Mouse (Mus musculus) cerebellum, adult 11-12 months (tissue): ENCODE measurements at regions not wholly inside any gene's neighbourhood (a gene's known extent, or its start where the extent isn't known, plus 50 kb on each side); places are given as distances from the start of the nearest gene placed in this dataset.

Experiments
- DNase-seq: peaks from one replicate; pipeline ENCODE4 v3.0.0; 2022

DNA sequence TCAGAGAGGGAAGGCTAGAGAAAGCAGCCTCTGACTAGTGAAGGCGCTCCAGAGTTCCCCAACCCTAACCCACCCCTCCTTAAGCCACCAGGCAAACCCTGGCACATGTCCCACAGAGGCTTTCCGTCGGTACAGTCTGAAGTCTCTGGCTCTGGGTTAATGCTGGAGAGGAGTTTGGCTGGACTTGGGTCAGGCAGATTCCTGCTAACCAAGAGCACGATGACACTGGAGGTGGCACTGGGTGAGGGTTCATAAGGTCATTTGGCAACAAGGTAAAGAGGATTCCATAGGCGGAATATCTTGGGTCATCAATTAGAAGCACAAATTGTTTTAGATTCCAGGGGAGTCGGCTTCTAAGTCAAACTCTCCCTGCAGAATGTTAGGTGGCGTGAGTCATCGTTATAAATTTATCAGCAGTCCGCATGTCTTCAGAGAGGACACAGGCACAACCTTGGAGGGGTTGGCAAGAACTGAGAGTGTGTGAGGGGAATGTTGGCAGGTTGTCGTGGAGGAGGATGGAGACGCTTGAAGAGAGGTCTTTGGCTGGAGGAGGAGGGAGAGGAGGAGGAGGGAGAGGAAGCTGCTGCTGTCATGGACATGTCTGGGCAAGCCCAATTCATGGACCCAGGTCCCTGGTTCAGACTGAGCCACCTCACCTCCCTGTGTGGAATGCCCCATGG lies 138.4 kb downstream of the Utp6 start:
- no peak for DNase-seq

GRCm38 (mm10) chr11:79821986-79822385 lies 140.2 kb downstream of the Utp6 start:
- DNase-seq = peak; percentile 29

DNA sequence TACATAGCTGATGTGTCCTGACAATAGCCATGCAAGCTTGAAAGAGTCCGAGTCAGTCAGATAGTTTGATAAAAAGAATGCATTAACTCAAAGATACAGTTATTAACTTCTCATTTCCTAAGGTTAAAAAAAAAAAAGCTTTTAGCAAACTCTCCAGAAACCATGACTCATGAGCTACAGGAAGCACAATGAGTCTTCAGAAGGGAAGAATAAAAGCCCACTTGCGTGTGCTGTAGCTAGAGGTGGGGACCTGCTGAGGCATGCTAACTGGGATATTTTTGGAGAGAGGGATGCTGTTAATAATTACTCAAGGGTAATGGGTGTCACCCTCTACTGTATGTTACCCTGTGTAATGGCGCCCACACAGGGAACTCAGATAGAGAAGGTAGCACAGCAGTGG lies 147.0 kb downstream of the Utp6 start:
- no peak for DNase-seq

DNA sequence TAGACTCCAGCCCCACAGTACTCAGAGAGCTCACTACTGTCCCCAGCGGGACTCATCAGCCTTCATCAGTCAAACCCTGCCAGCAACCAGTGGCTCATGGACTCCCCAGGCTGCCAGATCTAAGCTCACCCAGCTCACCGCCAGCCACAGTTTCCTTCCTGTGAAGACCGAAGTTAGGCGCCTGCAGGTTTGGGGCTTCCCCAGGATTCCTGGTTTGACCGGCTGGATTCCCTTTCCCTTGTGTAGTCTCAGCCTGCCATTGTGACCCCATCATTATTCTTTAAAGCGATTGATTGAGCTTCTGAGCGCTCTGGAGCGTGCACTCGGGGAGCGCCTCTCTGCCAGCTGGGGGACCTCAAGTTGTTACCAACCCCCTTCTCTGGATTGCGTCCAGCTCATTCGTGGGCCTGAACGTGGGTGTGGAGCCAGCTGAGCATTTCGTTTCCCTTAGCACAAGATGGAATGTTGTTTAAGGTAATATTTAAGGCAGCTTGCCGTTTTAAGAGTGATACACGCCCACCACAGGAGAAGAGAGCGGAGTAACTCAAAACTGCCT lies 155.2 kb downstream of the Utp6 start:
- no peak for DNase-seq

DNA sequence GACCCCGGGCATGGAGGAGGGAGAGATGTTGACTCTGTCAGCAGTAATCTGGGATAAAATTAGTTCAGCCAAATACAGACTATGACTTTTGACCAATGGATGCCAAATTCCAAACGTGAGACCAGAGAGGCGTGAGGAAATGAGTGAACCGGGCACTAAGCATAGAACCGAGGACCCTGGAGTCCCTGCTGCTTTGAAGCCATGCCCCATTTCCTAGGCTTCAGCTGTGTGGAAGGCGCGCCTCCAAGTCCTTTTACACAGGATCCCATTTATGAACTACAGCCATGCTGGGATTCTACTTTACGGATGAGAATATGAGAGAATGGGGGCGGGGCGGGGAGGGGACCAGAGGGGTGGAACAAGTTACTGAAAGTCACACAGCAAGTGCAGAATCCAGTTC lies 155.8 kb downstream of the Utp6 start:
- no peak for DNase-seq

DNA sequence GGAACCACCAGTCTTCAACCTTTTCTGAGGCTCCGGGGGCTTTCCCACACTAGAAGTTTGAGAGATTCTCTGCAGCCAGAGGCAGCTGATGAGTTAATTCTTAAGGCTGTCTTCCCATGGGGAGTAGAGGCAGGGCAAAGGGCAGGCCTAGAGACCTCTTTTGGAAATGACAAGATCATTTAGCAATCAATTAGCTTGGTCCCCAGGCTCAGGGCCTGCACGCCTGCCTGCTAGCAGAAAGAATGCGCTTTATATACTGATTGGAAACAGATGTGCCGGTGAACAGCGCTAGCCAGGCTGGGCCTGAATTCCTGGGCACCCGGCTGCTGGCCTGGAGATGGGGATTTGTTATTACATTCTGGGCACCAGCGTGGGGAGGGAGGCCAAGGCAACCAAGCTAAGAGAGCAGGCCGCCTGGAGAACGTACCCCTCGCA lies 156.2 kb downstream of the Utp6 start:
- DNase-seq = no peak

- no peak for DNase-seq
Observed at GRCm38 (mm10) chr11:79803971-79804370, 158.2 kb downstream of the Utp6 start.

DNA sequence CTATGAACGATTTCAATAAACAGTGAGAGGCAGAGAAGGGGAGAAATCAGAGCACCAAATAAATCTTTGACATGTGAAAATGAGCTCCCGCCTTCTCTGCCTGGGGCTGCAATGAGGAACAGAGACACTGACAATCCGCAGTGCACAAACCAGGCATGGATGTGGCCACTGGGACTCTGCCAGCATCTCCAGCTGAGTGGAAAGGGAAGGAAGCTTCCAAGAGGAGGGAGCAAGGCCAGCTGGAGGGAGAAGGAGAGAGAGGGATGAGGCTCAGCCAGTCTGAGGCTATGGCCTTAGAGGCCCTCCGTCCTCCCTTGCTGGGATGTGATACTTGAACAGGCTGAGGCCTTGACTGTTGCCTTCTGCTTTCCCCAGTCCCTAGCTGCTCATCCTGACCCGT lies 159.2 kb downstream of the Utp6 start:
- peak; percentile 38 for DNase-seq

GRCm38 (mm10) chr11:79802566-79802965 lies 159.6 kb downstream of the Utp6 start:
- DNase-seq = no peak

DNA sequence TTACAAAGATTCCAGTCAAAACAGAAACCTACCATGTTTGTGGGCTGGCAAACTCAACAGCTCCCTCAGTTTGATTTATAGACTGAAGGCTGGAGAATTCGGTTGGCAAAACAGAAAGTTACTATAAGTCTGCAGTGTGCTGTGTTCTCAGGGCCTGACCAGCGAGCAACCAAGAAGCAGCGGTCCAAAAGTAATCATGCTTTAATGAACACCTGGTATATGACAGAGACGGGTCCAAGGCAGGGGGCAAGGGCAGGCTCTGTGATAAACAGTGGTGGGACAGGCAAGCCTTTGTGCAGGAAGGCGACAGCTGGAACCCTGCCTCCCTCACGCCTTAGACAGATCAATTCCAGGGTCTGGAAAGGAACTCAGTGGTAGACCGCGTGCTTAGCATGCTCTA lies 161.9 kb downstream of the Utp6 start:
- DNase-seq = no peak

- no peak for DNase-seq
Observed at GRCm38 (mm10) chr11:79788251-79788741, 173.9 kb downstream of the Utp6 start.

GRCm38 (mm10) chr11:79787766-79788165 lies 174.4 kb downstream of the Utp6 start:
- DNase-seq = no peak

- no peak for DNase-seq
Observed at GRCm38 (mm10) chr11:79784071-79784470, 178.1 kb downstream of the Utp6 start.

DNA sequence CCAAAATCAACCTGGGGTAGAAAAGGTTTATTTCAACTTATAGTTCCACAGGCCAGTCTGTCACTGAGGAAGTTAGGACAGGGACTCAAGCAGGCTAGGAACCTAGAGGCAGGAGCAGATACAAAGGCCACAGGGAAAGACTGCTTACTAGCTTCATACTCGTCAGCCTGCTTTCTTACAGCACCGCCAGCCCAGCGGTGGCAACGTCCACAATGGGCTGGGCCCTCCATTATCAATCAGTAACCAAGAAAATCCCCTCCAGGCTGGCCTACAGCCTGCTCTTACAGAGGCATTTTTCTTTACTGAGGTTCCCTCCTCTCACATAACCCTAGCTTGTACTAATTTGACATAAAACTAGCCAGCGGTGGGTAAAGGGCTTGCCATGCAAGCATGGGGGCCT lies 180.2 kb downstream of the Utp6 start:
- no peak for DNase-seq

- DNase-seq = no peak
Observed at GRCm38 (mm10) chr11:79779756-79780155, 182.4 kb downstream of the Utp6 start.

DNA sequence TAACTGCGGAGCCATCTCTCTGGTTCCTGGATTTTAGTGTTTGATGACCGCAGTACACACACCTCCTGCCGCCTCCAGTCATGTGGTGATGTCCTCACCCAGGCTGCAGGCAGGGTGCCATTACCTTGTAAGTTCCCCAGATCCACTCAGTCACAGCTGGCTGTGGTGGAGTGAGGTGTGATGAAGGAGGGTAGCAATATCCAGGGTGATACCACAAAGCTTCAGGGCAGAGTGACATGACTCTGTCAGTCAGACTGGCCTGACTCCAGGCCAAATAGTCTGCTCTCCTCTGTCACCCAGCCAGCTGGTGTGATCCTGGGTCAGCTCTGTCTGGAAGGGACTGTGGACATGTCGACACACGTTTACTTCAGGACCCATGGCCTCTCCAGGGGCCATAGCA lies 183.7 kb downstream of the Utp6 start:
- DNase-seq = no peak

DNA sequence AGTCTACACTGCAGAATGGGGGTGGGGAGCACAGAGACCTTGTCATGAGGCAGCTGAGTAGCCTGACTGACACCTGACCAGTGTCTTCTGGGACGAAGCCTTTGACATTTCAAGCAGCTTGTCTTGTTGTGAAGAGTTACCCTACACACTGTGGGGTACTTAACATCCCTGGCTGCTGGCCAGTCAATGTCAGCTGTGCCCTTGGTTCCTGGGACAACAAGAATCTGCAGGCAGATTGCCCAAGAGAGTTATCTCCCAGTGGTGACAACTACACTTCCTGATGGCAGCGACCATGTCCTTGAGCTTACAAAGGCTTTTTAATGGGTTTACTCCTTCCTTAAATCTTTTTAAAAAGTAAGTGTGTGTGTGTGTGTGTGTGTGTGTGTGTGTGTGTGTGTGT lies 184.2 kb downstream of the Utp6 start:
- DNase-seq = no peak

GRCm38 (mm10) chr11:79776577-79776976 lies 185.6 kb downstream of the Rab11fip4 start:
- no peak for DNase-seq

- DNase-seq = no peak
Observed at GRCm38 (mm10) chr11:79773755-79774154, 182.7 kb downstream of the Rab11fip4 start.

GRCm38 (mm10) chr11:79771431-79771830 lies 180.4 kb downstream of the Rab11fip4 start:
- no peak for DNase-seq

DNA sequence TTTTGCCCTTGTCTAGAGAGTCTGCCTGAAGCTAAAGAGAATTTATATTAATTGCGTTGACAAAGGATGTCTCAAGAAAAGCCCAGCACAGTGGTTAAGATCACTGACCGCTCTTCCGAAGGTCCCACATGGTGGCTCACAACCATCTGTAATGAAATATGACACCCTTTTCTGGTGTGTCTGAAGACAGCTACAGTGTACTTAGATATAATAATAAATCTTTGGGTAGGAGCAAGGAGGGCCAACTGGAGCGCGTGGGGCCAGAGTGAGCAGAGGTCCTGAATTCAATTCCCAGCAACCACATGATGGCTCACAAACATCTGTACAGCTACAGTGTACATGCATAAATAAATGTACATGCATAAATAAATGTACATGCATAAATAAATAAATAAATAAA lies 176.1 kb downstream of the Rab11fip4 start:
- no peak for DNase-seq

- no peak for DNase-seq
Observed at GRCm38 (mm10) chr11:79766036-79766435, 175.0 kb downstream of the Rab11fip4 start.

GRCm38 (mm10) chr11:79765396-79765795 lies 174.4 kb downstream of the Rab11fip4 start:
- no peak for DNase-seq

DNA sequence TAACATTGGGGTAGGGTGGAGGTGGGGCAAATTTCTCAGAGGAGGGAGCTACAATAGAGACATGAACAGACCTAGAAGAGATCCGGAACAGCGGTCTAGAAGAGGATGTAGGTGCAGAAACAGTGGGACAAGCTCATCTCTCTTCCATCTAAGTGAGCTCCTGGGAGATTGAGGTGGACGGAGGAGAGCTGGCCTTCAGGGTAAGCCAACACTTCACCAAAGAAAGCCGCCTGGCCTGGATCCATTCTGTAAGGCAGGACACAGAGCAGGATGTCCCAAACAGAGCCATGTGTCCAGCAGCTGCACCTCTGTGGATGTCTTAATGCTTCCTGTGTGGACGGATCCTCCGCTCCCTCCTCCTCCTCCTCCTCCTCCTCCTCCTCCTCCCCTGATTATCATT lies 173.0 kb downstream of the Rab11fip4 start:
- DNase-seq = no peak

DNA sequence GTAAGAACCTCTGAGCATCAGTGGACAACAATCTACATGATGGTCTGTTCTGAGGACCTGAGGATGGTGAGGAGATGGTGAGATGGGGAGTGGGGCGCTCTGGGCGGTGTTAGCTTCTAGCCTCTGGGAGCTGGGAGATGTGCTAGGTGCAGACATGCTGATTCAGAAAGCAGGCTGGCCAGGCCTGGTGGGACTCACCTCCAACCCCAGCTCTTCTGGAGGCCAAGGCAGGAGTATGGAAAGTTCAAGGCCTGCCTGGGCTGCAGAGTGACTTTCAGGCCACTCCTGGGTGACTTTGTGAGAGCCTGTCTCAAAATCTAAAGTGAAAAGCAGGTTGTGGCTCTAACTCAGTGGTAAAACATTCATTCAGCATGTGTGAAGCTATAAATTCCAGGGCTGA lies 171.6 kb downstream of the Rab11fip4 start:
- no peak for DNase-seq
